Mouse (Mus musculus) bone marrow, adult 2 months (tissue): ENCODE measurements around the gene Ubox5.

ENCODE experiments used
- CTCF ChIP-seq: fragments of 200-500 bp; IDR thresholded peaks from 2 replicates; pipeline ENCODE4 v1.5.1; 2011; ENCODE audit warnings: low read length, control low read depth; ENCODE audit not compliant: control insufficient read depth, insufficient read depth
- POLR2A ChIP-seq: fragments of 200-500 bp; IDR thresholded peaks from 2 replicates; pipeline ENCODE4 v1.6.1; 2011; ENCODE audit warnings: low read depth, mild to moderate bottlenecking, control low read depth, low read length, borderline replicate concordance; ENCODE audit not compliant: control insufficient read depth

DNA sequence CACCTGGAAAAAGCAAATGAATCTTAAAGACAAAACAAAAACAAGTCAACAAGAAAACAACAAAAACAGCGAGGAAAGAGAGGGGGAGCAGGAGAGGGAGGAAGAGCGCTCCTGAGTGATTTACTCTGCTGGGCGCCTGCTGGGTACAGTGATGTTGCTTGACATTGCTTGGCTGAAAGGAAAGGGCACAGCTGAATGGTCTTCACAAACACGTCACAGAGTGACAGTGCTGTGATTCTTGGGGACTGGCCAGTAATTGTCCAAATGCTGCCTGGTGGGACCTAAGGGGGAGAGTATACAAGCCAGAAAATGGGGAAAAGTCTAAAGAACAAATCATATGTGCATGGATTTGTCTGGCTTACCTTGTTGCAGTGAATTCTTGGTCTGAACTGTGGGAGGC, 27.6 kb downstream of the Ubox5 start:
- TF ChIP-seq POLR2A (no peak), CTCF (no peak)
